Mouse (Mus musculus) kidney, adult 2 months (tissue): ENCODE results near the gene Hist1h3c.

Experiments used
- CTCF ChIP-seq: fragments of 200-500 bp; conservative IDR thresholded peaks from 2 replicates; pipeline ENCODE4 v1.5.1; 2011; ENCODE audit warnings: low read depth, mild to moderate bottlenecking, control low read depth, low read length, moderate library complexity, mixed read lengths; ENCODE audit not compliant: insufficient read depth, insufficient read length
- POLR2A ChIP-seq: fragments of 200-500 bp; IDR thresholded peaks from one replicate; pipeline ENCODE4 v1.6.1; 2011; ENCODE audit warnings: low read depth, low read length, control low read depth

GRCm38 (mm10) chr13:23768834-23769397 is 23.5 kb upstream of the Hist1h3c start:
- no peak for TF ChIP-seq CTCF
- TF ChIP-seq POLR2A = no peak
